Mouse (Mus musculus) brain, embryonic 14.5 days (tissue): ENCODE measurements around the gene Bola2.

ENCODE experiments used
- CTCF ChIP-seq: fragments of 200-500 bp; IDR thresholded peaks from 2 replicates; pipeline ENCODE4 v1.5.1; 2012; ENCODE audit warnings: inconsistent platforms, mild to moderate bottlenecking, moderate library complexity, borderline replicate concordance; ENCODE audit not compliant: insufficient read depth, insufficient read length; ENCODE audit errors: extremely low read depth
- POLR2A ChIP-seq: fragments of 200-500 bp; IDR thresholded peaks from 2 replicates; pipeline ENCODE4 v1.6.1; 2012; ENCODE audit warnings: mild to moderate bottlenecking, inconsistent platforms, borderline replicate concordance; ENCODE audit not compliant: poor library complexity, insufficient read depth, insufficient read length, severe bottlenecking; ENCODE audit errors: extremely low read depth

- TF ChIP-seq POLR2A = peak; percentile 73; the same call in 1 of the 2 replicates
- no peak for TF ChIP-seq CTCF
Measured at GRCm38 (mm10) chr7:126704121-126704980, 9.2 kb downstream of the Bola2 start.
